Mouse (Mus musculus): ENCODE data around the gene Use1. TPM values are rescaled to one million over a fixed set of nuclear protein-coding genes. Genes with fewer than 3 reads are reported as not detected.

The Use1 gene
- polyA plus RNA-seq, 1 experiment from 2014 or later: 91.6 TPM

DNA sequence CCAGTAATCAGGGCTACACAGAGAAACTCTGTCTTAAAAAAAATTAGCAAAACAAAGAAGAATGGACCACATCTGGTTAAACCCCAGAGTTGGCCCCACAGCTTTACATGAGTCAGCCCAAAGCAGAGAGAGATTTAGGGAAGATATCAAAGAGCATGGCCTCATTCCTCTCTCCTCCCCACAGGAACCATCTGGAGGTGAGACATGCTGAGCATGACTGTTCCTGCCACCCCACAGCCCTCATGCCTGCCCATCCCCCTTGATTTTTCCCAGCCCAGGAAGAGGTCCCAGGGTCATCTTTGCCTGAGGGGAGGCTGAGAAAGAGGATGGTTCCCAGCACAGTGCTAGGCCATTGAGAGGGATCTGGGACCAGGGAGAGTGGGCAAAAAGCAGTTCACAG, 1.7 kb downstream of the Use1 start:
- Histone ChIP-seq H3K4me1 (peaks cover 26% of the 10 kb centered on the region), H3K9ac (no peak overlapping the region), H3K27me3 (replicated peaks) (no peaks in the 10 kb centered on the region), H3K9me3 (no peaks in the 10 kb centered on the region), H3K4me3 (no peak overlapping the region), H3K36me3 (peaks cover 13% of the 10 kb centered on the region), H3K4me2 (replicated peaks) (0 out of 2 replicates have a peak overlapping the region, but pooled peaks have one; percentile 77), H3K27ac (no peak overlapping the region)
- ATAC-seq (ENCODE audit: low FRiP score, low read depth): no peak

- H3K27me3 ChIP-seq (replicated peaks): no peaks in the 10 kb centered on the region
- no peak overlapping the region for H3K9ac ChIP-seq
- H3K4me3 ChIP-seq: no peak overlapping the region
- 0 out of 2 replicates have a peak overlapping the region, but pooled peaks have one; percentile 5 for H3K4me2 ChIP-seq (replicated peaks)
- WGBS: 90% methylated on average over 10 of the region's 10 CpGs
- ATAC-seq (ENCODE audit: low FRiP score, low read depth): no peak
- H3K36me3 ChIP-seq: peaks cover 21% of the 10 kb centered on the region
- no peak overlapping the region for H3K27ac ChIP-seq
- peaks cover 26% of the 10 kb centered on the region for H3K4me1 ChIP-seq
- no peaks in the 10 kb centered on the region for H3K9me3 ChIP-seq
These were observed 2.5 kb downstream of the Use1 start for GRCm38 (mm10) chr8:71369040-71369718.

GRCm38 (mm10) chr8:71370711-71371235, 4.1 kb downstream of the Use1 start:
- peaks cover 35% of the 10 kb centered on the region for H3K4me1 ChIP-seq
- no peaks in the 10 kb centered on the region for H3K27me3 ChIP-seq (replicated peaks)
- peaks cover 26% of the 10 kb centered on the region for H3K36me3 ChIP-seq
- no peak for ATAC-seq (ENCODE audit: low FRiP score, low read depth)
- H3K9me3 ChIP-seq: no peaks in the 10 kb centered on the region
- 18% methylated on average over 5 of the region's 5 CpGs for WGBS
- no peak overlapping the region for H3K27ac ChIP-seq
- peak overlapping the region; percentile 74 for H3K4me3 ChIP-seq
- H3K9ac ChIP-seq: no peak overlapping the region
- H3K4me2 ChIP-seq (replicated peaks): peak overlapping the region; percentile 51

DNA sequence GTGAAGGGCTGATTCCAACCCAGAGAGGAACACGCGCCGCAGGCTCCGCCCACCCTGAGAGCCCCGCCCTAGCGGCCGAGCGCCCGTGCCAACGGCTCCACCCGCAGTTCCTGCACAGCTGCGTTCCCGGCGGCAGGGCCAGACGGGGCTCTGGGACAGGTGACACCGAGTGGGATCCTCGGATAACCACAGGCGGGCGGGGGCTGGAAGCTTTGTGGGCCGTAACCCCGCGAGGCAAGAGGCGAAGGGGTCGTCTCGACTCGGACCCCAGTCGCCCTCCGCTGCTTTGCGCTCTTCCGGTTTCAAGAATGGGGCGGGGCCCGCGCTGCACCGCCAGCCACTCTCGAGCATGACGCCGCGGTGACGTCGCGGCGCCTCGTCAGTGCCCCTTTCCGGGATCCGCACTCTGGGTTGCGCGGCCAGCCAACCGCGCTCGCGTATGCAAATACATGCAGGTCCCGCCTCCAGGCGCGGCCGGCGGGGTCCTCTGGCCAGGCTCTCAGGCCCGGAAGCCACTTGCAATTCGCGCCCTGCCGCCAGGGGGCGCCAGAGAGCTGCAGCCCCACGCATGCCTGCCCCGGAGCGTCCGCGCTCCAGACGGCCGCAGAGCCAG, 4.7 kb downstream of the Use1 start, which contains the start of gene Ocel1:
Gene Ocel1, plus strand, starts transcription at position 63 of the 613 bp plus-strand sequence.
- Histone ChIP-seq H3K36me3 (peaks cover 26% of the 10 kb centered on the region), H3K27me3 (replicated peaks) (no peaks in the 10 kb centered on the region), H3K9ac (peak within 1 kb of the TSS; percentile 61), H3K4me2 (replicated peaks) (peak within 1 kb of the TSS; percentile 51), H3K27ac (peak within 1 kb of the TSS; percentile 75; the same call in 1 of the 2 replicates), H3K4me1 (peaks cover 36% of the 10 kb centered on the region), H3K4me3 (peak within 1 kb of the TSS; percentile 74), H3K9me3 (no peaks in the 10 kb centered on the region)
- under 1% methylated on average over 68 of the region's 68 CpGs for WGBS
- peak; percentile 79 for ATAC-seq (ENCODE audit: low FRiP score, low read depth)

GRCm38 (mm10) chr8:71372427-71372826, 5.8 kb downstream of the Use1 start:
- no peak overlapping the region for H3K4me2 ChIP-seq (replicated peaks)
- H3K9ac ChIP-seq: no peak overlapping the region
- H3K36me3 ChIP-seq: peaks cover 26% of the 10 kb centered on the region
- no peak overlapping the region for H3K27ac ChIP-seq
- ATAC-seq (ENCODE audit: low FRiP score, low read depth): no peak
- no peaks in the 10 kb centered on the region for H3K9me3 ChIP-seq
- 89% methylated on average over 12 of the region's 12 CpGs for WGBS
- no peaks in the 10 kb centered on the region; the same call in 1 of the 2 replicates for H3K27me3 ChIP-seq (replicated peaks)
- peaks cover 41% of the 10 kb centered on the region for H3K4me1 ChIP-seq
- H3K4me3 ChIP-seq: no peak overlapping the region

GRCm38 (mm10) chr8:71373000-71373399, 6.4 kb downstream of the Use1 start:
- peaks cover 30% of the 10 kb centered on the region for H3K36me3 ChIP-seq
- H3K4me2 ChIP-seq (replicated peaks): no peak overlapping the region
- no peak for ATAC-seq (ENCODE audit: low FRiP score, low read depth)
- no peaks in the 10 kb centered on the region for H3K9me3 ChIP-seq
- no peak overlapping the region for H3K9ac ChIP-seq
- 93% methylated on average over 3 of the region's 3 CpGs for WGBS
- no peak overlapping the region for H3K4me3 ChIP-seq
- H3K4me1 ChIP-seq: peaks cover 36% of the 10 kb centered on the region
- H3K27ac ChIP-seq: no peak overlapping the region
- no peaks in the 10 kb centered on the region; the same call in 1 of the 2 replicates for H3K27me3 ChIP-seq (replicated peaks)

- H3K9me3 ChIP-seq: no peaks in the 10 kb centered on the region
- H3K27ac ChIP-seq: no peak overlapping the region
- peaks cover 27% of the 10 kb centered on the region for H3K36me3 ChIP-seq
- peaks cover 45% of the 10 kb centered on the region for H3K4me1 ChIP-seq
- no peaks in the 10 kb centered on the region; the same call in 1 of the 2 replicates for H3K27me3 ChIP-seq (replicated peaks)
- 81% methylated on average over 17 of the region's 17 CpGs for WGBS
- no peak overlapping the region for H3K4me3 ChIP-seq
- no peak overlapping the region for H3K9ac ChIP-seq
- no peak overlapping the region for H3K4me2 ChIP-seq (replicated peaks)
- ATAC-seq (ENCODE audit: low FRiP score, low read depth): no peak
These were observed 8.1 kb downstream of the Use1 start for GRCm38 (mm10) chr8:71374616-71375206.

DNA sequence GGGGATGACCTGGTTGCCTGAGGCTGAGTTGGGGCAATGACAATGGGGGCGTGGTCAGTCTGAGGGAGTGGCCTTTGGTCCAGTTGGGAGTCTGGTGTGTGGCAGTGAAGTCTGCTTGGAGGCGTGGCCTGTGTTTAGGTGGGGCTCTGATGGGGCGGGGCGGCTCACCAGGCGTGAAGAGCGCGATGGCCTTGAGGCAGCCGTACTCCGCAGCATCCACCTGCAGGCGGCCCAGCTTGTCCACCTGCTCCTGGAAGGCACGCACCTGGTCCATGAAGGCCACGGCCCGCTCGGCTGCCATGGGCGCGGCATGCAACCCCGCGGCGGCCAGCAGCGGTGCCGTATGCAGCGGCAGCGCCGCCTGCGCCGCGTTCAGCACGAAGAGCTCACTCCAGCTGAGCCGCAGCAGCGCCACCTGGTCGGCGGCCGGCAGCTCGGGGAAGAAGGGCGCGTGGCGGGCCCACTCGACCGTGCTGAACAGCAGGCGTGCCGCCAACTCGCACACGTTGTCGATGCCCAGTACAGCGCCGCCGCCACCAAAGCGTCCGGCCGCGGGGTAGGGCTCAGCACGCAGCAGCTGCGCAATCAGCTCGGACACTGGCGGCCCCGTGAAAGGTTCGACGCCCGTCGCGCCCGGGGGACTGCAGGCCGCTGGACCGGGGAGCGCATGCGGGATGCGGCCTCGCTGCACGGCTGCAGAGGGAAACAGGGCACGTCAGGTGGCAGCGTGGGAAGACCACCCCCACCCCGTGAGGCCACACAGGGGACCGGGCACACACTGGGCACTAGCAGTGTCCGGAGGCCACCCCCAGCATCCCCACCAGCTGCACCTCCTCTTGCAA, 9.2 kb downstream of the Use1 start:
- Histone ChIP-seq H3K27me3 (replicated peaks) (no peaks in the 10 kb centered on the region; the same call in 1 of the 2 replicates), H3K9me3 (no peaks in the 10 kb centered on the region), H3K4me2 (replicated peaks) (peak overlapping the region; percentile 66), H3K9ac (peak overlapping the region; percentile 51), H3K4me1 (peaks cover 51% of the 10 kb centered on the region), H3K27ac (peak overlapping the region; percentile 64; the same call in 1 of the 2 replicates), H3K4me3 (peak overlapping the region; percentile 30), H3K36me3 (peaks cover 24% of the 10 kb centered on the region)
- WGBS: 7% methylated on average over 74 of the region's 74 CpGs
- ATAC-seq (ENCODE audit: low FRiP score, low read depth): peak; percentile 3

- 39% methylated on average over 8 of the region's 8 CpGs for WGBS
- no peaks in the 10 kb centered on the region; the same call in 1 of the 2 replicates for H3K27me3 ChIP-seq (replicated peaks)
- H3K4me1 ChIP-seq: peaks cover 51% of the 10 kb centered on the region
- peak overlapping the region; percentile 66 for H3K4me2 ChIP-seq (replicated peaks)
- H3K9ac ChIP-seq: peak overlapping the region; percentile 51; the same call in 1 of the 2 replicates
- H3K36me3 ChIP-seq: peaks cover 24% of the 10 kb centered on the region
- no peak overlapping the region; the same call in 1 of the 2 replicates for H3K27ac ChIP-seq
- no peak for ATAC-seq (ENCODE audit: low FRiP score, low read depth)
- H3K9me3 ChIP-seq: no peaks in the 10 kb centered on the region
- H3K4me3 ChIP-seq: peak overlapping the region; percentile 30
These were observed 9.9 kb downstream of the Use1 start for GRCm38 (mm10) chr8:71376423-71377030.

DNA sequence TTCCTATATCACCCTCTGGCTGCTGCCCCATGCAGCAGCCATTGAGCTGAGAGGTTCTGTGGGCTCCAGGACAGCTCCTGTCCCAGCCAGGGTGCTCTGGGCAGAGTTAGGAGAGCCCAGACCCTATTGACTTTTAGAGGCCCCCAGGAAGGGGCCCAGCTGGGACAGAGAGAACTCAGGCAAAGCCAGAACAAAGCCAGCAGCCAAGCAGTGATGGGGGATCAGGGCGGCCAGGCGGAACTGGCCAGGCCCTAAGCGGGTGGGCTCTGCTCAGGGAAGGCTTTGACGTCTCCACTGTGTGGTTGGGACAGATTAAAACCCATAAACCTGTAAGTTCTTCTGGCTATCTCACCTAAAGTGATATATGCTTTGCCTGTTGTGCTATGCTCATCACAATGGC, 12.4 kb downstream of the Use1 start:
- Histone ChIP-seq H3K4me3 (peak overlapping the region; percentile 81), H3K4me1 (peaks cover 60% of the 10 kb centered on the region), H3K9me3 (no peaks in the 10 kb centered on the region), H3K9ac (peak overlapping the region; percentile 84; the same call in 1 of the 2 replicates), H3K27ac (no peak overlapping the region), H3K36me3 (peaks cover 15% of the 10 kb centered on the region), H3K4me2 (replicated peaks) (peak overlapping the region; percentile 99), H3K27me3 (replicated peaks) (no peaks in the 10 kb centered on the region; the same call in 1 of the 2 replicates)
- no peak for ATAC-seq (ENCODE audit: low FRiP score, low read depth)
- 33% methylated on average over 4 of the region's 4 CpGs for WGBS

GRCm38 (mm10) chr8:71379512-71380075, 12.9 kb downstream of the Use1 start:
- no peak overlapping the region for H3K27ac ChIP-seq
- no peaks in the 10 kb centered on the region for H3K9me3 ChIP-seq
- WGBS: 38% methylated on average over 3 of the region's 3 CpGs
- peak overlapping the region; percentile 81 for H3K4me3 ChIP-seq
- peak overlapping the region; percentile 84 for H3K9ac ChIP-seq
- H3K36me3 ChIP-seq: peaks cover 10% of the 10 kb centered on the region
- no peak for ATAC-seq (ENCODE audit: low FRiP score, low read depth)
- H3K27me3 ChIP-seq (replicated peaks): no peaks in the 10 kb centered on the region; the same call in 1 of the 2 replicates
- H3K4me1 ChIP-seq: peaks cover 60% of the 10 kb centered on the region
- peak overlapping the region; percentile 99 for H3K4me2 ChIP-seq (replicated peaks)

Data from neural tube, embryonic 12.5 days (tissue).